Mouse (Mus musculus) adrenal gland, postnatal 4 days (tissue): ENCODE data around the gene Mcm3. TPM values are rescaled to one million over a fixed set of nuclear protein-coding genes. Genes with fewer than 3 reads are reported as not detected.

Experiments used
- DNase-seq, 2 experiments: peaks; one replicate each; pipeline ENCODE4 v3.0.0; 2021 to 2022; ENCODE audit warnings: low spot score in 2 of 2, mixed read lengths in 2 of 2
- long read RNA-seq, 2 experiments: library from polyadenylated mRNA; stranded (forward); transcript quantifications; one replicate each; pipeline ENCODE4 v2.0.0; 2021
- total RNA-seq, 2 experiments: library from RNA; stranded (reverse); gene quantifications; 2 replicates each; pipeline ENCODE4 v1.2.3; 2021

Mcm3 gene
- 10 to 100 TPM; 73.8 to 85.6 TPM for total RNA-seq
- long read RNA-seq, experiment 1, transcript Mcm3-201 (17 exons, 3,031 nt) = major isoform, 40 of 56 reads
- long read RNA-seq, experiment 1, partial matches to known transcripts = 8 of 56 reads
- long read RNA-seq, experiment 1, other reads (novel, unspliced or antisense) = 6 of 56 reads
- long read RNA-seq, experiment 2, transcript Mcm3-203 (1 exons, 716 nt) = minor isoform, 12 of 228 reads
- long read RNA-seq, experiment 2, transcript Mcm3-201 (17 exons, 3,031 nt) = major isoform, 193 of 228 reads
- long read RNA-seq, experiment 2, partial matches to known transcripts = 12 of 228 reads
- long read RNA-seq, experiment 2, other reads (novel, unspliced or antisense) = 11 of 228 reads

- peak; percentile 58 to 79 for DNase-seq
Measured at GRCm38 (mm10) chr1:20819771-20820605, at the start of gene Mcm3. Mcm3 (minus strand) TSS chr1:20820312.

DNA sequence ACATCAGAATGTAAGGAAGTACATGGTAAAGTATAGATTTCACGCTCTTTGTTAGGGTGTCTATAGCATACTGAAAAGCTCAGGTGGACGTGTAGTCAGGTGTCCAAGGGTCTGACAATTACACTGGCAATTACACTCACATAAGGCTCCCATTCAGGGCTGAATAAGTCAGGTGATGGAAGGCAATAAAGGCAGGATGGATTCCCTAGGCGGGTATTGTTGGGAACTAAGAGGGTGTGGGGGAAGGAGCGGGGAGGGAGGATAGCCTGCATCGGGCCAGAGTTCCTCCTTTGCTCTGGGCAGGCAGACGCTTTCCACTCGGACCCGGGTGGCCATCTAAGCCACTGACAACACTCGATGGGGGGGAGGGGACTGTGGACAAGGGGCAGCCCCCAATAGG lies 47.9 kb upstream of the Mcm3 start:
- DNase-seq = no peak

DNA sequence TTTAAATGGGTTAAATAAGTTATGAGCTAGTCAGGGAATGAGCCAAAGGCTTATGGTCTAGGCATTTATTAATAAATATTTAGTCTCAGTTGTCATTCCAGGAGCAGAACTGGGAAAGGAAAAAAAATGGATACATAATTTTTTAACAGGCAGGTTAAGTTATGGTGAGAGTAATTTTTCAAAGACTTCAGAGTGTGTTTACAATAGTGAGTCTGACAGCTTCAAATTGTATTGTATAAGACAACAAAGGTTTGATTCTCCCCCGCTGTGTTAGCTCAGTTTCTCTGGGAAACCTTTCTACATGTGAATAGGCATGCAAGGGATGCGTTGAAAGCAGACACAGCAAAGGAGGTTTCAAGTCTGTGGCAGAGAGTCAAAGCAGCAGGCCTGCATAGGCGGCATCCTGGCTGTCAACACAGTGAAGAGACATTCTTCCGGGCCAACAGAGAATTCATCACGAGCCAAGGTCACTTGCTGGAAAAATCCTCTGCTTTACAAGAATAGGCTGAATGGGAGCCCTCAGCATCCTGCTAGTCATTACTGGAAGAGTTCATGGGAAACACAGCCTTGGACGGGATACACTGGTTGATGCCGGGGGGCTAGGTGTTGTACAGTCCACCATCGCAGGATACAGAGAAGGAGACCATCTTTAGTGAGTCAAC lies 47.3 kb upstream of the Mcm3 start:
- no peak for DNase-seq

DNA sequence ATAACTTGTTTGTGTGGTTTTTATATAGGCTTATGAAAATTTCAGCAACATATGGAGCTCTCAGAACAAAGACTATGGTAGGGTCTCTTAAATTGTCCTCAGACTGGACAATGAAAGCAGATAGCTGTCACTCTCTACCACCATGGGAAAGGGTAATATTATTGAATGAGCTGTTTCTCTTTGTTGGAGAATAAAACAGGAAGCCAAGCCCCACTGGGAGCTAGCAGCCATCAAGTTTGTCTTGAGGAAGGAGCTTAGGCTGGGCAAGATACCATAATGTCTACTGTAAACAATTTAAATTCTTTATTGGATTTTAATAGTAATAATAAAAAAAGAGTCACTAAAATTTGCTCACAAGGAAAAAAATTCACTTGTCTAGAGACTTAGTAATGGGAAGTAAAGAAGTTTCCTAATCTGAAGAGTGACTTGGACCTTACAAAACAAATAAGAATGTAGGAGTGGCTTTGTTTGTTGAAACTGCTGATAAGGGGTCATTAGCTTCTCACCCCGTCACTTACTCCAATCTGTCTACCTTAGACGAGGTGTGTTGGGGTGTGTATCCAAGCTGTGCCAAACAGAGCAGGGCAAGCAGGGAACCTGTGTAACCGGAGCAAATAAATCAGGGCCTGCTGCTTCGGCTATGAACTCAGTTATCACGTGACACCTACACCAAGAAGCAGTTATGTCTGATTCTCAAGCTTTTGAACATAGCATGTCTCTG lies 43.5 kb upstream of the Mcm3 start:
- no peak for DNase-seq

DNA sequence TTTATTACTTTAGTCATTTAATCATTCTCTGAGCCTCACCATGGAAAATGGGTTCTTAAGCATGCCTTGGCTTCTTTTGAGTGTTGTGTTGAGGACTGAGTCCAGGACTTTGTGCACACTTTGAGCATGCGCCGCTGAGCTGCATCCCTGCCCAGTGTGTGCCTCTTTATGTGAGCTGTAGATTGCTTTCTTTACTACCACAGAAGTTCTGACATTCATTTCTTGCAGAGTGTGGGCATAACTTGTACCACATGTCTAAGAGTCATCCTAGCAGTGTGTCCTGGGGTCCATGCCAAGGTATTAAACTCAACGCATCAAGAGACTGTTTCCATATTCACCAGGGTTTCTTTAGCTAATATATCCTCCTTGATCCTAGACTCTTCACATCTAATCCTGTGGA lies 41.8 kb upstream of the Mcm3 start:
- no peak for DNase-seq

DNA sequence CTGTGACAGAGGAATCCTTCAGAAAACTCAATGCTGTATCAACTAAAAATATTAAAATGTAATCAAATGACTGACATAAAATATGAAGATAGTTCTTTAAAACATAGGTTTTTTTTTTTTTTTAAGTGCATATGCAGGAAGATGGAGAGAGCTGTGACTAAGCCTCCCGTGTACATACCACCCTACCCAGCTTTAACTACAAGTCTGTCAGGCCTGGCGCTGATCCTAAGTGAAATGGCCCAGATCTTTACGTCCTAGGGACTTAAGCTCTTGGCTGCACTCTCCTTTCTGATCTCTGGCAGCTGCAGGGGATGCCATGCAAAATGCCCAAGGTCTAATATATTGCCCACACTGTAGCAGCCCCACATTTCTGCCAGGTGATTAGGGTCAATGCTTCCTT lies 40.7 kb upstream of the Mcm3 start:
- DNase-seq = no peak

- no peak for DNase-seq
Measured at GRCm38 (mm10) chr1:20856924-20857902, 37.1 kb upstream of the Mcm3 start.

GRCm38 (mm10) chr1:20839911-20840310 lies 19.8 kb upstream of the Mcm3 start:
- no peak for DNase-seq

DNA sequence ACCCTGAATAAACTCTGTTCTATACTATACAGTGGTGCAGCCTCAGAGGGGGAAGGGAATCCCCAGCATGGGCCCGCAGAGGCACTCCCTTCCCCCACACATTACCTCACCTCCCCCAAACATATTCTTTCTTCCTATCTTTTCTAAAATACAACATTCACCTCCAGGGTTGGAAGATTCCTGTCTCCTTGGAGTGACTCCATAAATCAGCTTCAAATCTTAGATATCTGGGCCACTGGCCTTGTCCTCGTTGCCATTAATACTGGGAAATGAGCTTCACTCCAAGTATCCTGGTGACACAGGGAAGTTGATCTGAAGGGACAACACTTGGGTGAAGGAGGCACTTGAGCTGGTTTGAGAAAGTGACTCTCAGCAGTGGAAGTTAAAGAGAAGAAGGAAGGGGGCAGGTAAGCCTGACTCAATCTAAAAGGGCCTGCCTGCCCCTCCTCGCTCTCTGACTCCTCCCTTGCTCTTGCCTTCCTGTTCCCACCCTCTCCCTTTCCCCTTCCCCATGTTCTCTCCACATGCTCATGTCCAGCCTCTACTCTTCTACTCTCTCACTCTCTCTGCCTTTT lies 16.5 kb upstream of the Mcm3 start:
- no peak for DNase-seq

DNA sequence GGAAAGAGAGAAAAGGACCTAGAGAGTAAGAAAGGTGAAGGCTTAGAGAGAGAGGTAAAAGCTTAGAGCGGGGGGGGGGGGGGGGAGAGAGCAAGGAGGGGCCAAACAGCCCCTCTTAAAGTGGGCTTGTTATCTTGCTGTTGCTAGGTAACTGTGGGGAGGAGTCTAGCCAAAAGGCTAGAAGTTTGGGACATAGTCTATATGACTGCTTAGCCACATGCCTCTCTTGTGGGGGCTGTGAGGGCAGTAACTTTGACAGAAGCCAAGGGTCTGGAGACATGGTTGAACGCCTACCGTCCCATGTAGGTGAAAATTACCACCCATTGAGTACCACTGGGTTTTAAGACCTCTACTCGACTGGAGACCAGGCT lies 13.0 kb upstream of the Mcm3 start:
- no peak for DNase-seq

DNA sequence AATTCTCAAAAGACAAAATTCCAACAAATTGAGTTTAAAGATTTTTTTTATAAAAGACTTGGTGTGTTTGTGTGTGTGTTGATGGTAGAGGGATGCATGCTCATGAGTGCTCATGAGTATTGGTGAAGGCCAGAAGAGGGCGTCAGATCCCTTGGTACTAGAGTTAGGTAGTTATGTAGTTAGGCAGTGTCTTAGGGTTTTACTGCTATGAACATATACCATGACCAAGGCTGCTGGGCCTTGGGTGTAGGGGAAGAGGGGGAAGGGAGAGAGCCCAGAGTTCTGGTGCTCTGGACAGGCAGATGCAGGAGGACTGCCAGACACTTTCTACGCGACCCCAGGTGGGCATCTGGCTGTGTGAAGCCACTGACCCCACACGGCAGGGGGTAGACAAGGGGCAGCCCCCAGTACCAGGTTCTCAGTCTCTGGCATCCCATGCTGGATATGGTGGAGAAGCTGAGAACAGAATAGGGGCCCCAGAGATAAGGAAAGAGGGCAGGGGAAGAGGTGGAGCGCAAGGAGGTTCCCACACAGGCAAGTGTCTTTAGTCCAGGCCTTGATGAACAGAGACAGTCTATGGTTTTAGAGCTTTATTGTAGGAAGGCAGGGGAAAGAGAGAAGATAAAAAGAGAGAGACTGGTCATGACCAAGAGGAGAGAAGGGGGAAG lies 12.5 kb upstream of the Mcm3 start:
- DNase-seq = no peak

DNA sequence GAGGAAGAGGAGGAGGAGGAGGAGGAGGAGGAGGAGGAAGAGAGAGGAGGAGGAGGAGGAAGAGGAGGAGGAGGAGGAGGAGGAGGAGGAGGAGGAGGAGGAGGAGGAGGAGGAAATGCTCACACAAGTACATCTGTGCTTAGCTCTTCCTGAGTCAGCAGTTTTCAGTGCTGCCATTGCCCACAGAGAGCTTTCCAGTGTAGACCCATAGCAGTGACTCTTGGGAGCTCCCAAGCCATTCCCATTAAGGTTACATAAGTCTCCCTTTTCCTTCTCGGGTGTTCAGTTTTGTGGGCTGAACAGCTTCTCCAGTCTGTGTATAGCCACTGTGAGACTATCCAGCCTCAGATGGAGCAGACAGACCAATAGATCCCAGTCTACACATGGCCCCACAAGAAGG lies 10.4 kb upstream of the Mcm3 start:
- DNase-seq = no peak

DNA sequence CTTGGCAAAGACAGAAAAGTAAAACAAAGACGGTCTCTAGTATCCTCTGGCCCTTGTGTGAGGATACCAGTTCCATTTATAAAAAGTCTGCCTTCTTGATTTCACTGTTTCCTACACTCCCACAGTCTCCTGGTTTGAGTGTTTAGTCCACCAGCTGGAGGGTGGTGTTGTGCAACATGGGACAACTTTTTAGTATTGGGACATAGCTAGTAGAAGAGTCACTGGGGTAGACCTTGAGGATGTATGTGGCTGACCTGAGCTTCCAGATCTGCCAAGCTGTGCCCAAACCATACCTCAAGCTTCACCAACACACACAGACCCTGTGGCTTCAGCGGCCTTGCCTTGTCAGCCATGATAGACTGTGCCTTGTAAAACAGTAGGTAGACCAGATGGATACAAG lies 7.9 kb upstream of the Mcm3 start:
- DNase-seq = no peak

- DNase-seq = no peak
Measured at GRCm38 (mm10) chr1:20825036-20825435, 4.9 kb upstream of the Mcm3 start.

DNA sequence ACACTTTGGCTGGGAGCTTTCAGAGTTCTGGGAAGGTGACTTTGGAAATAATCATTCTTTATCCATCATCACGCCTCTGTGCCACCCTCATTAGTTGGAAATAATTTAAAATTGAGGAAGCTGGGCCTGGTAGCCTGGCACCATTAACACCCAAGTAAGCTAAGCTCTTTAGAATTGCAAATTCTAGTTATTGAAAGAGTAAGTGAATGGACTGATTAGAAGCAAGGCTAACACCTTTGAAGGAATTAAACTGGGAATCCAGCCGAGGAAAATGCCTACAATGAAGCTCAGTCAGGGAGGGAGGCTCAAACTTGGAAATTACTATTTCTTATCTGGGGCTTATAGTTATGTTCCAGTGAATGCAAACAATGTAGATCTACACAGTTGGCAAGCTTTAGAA lies 3.8 kb upstream of the Mcm3 start:
- no peak for DNase-seq

DNA sequence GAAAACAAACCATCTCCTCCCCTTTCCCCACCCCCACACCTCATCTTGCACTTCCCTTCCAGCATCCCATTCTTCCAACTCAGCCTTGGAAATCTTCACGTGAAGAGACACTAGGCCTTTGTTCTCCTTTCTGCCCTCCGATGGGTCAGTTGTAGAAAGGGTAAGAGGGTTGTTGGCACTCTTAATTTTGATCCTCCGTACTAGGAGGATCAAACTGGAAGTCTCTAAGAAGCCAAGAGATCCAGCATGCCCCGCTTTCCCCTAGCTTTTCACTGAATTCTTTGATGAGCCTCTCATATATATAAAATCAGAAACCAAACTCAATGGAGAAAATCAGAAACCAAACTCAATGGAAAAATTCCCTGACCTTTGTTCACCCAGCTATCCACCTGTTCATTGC lies 3.4 kb upstream of the Mcm3 start:
- no peak for DNase-seq

DNA sequence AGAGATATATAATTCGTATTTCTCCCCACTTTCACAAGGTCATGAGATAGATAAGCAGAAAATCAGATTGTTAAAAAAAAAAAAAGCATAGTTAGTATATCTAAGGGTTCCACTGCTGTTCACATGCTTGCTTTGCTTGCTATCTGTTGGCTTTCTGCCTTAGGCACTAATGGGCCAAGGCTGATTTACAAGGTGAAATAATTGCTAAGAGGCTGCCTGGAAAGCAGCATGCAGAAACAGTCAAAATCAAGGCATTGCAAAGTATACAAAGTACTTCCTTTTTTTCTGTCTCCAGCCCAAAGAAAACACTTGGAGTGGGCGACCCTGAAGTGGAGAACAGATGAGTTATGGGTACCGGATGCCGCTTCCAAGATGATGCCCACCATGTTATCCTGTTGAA lies 847 bp upstream of the Mcm3 start:
- no peak for DNase-seq

DNA sequence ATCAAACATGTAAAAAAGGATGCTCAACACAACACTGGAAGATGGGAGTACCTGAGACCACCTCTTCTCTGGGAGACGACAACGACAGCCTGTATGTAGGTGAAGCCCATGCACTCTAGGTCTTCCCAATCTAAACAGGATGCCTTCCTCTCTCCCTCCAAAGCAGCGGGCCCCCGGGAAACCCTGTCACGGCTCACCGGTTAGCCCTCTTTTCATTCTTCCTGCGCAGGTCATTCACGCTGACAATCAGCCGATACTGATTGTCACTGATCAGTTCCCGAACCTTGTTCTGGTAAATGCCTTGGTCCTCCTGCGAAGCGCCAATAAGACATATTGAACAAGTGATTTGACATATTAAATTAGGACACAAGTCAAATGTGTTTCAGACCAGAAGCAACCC lies 2.5 kb downstream of the Mcm3 start:
- DNase-seq = no peak

- DNase-seq = no peak
Measured at GRCm38 (mm10) chr1:20817172-20817571, 2.9 kb downstream of the Mcm3 start.
